Mouse (Mus musculus) small intestine, adult 2 months (tissue): Measurements from ENCODE around the gene Ctdnep1. TPM values are rescaled to one million over a fixed set of nuclear protein-coding genes. Genes with fewer than 3 reads are reported as not detected.

Experiments
- H3K27ac ChIP-seq: fragments of 200-500 bp; 2 replicates; pipeline ENCODE4 v1.5.1; 2012; ENCODE audit warnings: low read depth, low read length, control low read depth, inconsistent platforms; ENCODE audit not compliant: insufficient read depth
- H3K27me3 ChIP-seq: fragments of 200-500 bp; 2 replicates; pipeline ENCODE4 v1.6.1; 2012; ENCODE audit warnings: mild to moderate bottlenecking, moderate library complexity, low read length, inconsistent platforms; ENCODE audit not compliant: control insufficient read depth, insufficient read depth
- H3K36me3 ChIP-seq: fragments of 200-500 bp; 2 replicates; pipeline ENCODE4 v1.6.1; 2012; ENCODE audit warnings: mild to moderate bottlenecking, low read length, control low read depth, inconsistent platforms; ENCODE audit not compliant: control insufficient read depth, insufficient read depth
- H3K4me1 ChIP-seq: fragments of 200-500 bp; 2 replicates; pipeline ENCODE4 v1.6.1; 2012; ENCODE audit warnings: low read length, inconsistent platforms, mixed read lengths; ENCODE audit not compliant: control insufficient read depth, insufficient read depth, insufficient read length
- H3K4me3 ChIP-seq: fragments of 200-500 bp; 2 replicates; pipeline ENCODE4 v1.5.1; 2012; ENCODE audit warnings: low read depth, mild to moderate bottlenecking, control low read depth, inconsistent platforms, low read length, moderate library complexity
- CTCF ChIP-seq: fragments of 200-500 bp; IDR thresholded peaks from 2 replicates; pipeline ENCODE4 v1.5.1; 2012; ENCODE audit warnings: low read depth, mild to moderate bottlenecking, control low read depth, inconsistent platforms, low read length, moderate library complexity, mixed read lengths; ENCODE audit not compliant: insufficient replicate concordance, insufficient read length; ENCODE audit errors: extremely low read depth
- POLR2A ChIP-seq: fragments of 200-500 bp; IDR thresholded peaks from 2 replicates; pipeline ENCODE4 v1.6.1; 2012; ENCODE audit warnings: low read depth, mild to moderate bottlenecking, control low read depth, inconsistent platforms, low read length, moderate library complexity
- WGBS: fragments of 180-500 bp; shearing (Covaris S2); methylation state at CpG from one replicate; pipeline ENCODE4 v1.1.7; 2018; 5-methylcytosine and 5-hydroxymethylcytosine counted together
- polyA plus RNA-seq: library from polyadenylated mRNA; depleted of rRNA; stranded (reverse); fragments of >200 nt; gene quantifications from 2 replicates; pipeline ENCODE4 v1.2.3, GENCODE M21; 2012

Ctdnep1 gene
- polyA plus RNA-seq, 1 experiment = 116 TPM

- TF ChIP-seq CTCF (no peak), POLR2A (no peak)
These were observed 3.5 kb downstream of the Ctdnep1 start for GRCm38 (mm10) chr11:69984431-69984830.

GRCm38 (mm10) chr11:69989949-69990348, 9.0 kb downstream of the Ctdnep1 start:
- 91% methylated on average over 8 of the region's 8 CpGs for WGBS
- Histone ChIP-seq H3K4me3 (no peak overlapping the region), H3K4me1 (peaks cover 5% of the 10 kb centered on the region), H3K36me3 (peaks cover 53% of the 10 kb centered on the region), H3K27ac (0 out of 2 replicates have a peak overlapping the region, but pooled peaks have one; percentile 15), H3K27me3 (no peaks in the 10 kb centered on the region)
- TF ChIP-seq POLR2A (no peak), CTCF (no peak)

More at GRCm38 (mm10) chr11:69984431-69984830, 3.5 kb downstream of the Ctdnep1 start:
- Histone ChIP-seq H3K36me3 (peaks cover 36% of the 10 kb centered on the region), H3K27me3 (no peaks in the 10 kb centered on the region), H3K4me3 (no peak overlapping the region), H3K27ac (no peak overlapping the region), H3K4me1 (peaks cover 8% of the 10 kb centered on the region; the same call in 1 of the 2 replicates)
- 87% methylated on average over 8 of the region's 8 CpGs for WGBS

- Histone ChIP-seq H3K4me1 (peaks cover 5% of the 10 kb centered on the region), H3K36me3 (peaks cover 47% of the 10 kb centered on the region), H3K27me3 (no peaks in the 10 kb centered on the region), H3K4me3 (peak within 1 kb of the TSS; percentile 86), H3K27ac (peak within 1 kb of the TSS; percentile 99)
- TF ChIP-seq POLR2A = peak; percentile 64; the same call in 1 of the 2 replicates
- TF ChIP-seq CTCF = no peak
- under 1% methylated on average over 40 of the region's 40 CpGs for WGBS
These were observed 10.1 kb downstream of the Ctdnep1 start, which contains the start of gene Gabarap for GRCm38 (mm10) chr11:69990850-69991691. Gene Gabarap (plus strand): TSS chr11:69991143.

GRCm38 (mm10) chr11:69991711-69992110, 10.8 kb downstream of the Ctdnep1 start:
- TF ChIP-seq CTCF (no peak), POLR2A (no peak)
- no peaks in the 10 kb centered on the region for H3K27me3 ChIP-seq
- H3K36me3 ChIP-seq = peaks cover 42% of the 10 kb centered on the region
- peaks cover 5% of the 10 kb centered on the region for H3K4me1 ChIP-seq
- WGBS = under 1% methylated on average over 15 of the region's 15 CpGs
- peak overlapping the region; percentile 86 for H3K4me3 ChIP-seq
- H3K27ac ChIP-seq = peak overlapping the region; percentile 96

GRCm38 (mm10) chr11:69992396-69992795, 11.4 kb downstream of the Ctdnep1 start:
- Histone ChIP-seq H3K4me3 (peak overlapping the region; percentile 54), H3K4me1 (peaks cover 5% of the 10 kb centered on the region), H3K27ac (peak overlapping the region; percentile 6; the same call in 1 of the 2 replicates), H3K36me3 (peaks cover 37% of the 10 kb centered on the region), H3K27me3 (no peaks in the 10 kb centered on the region)
- WGBS = 32% methylated on average over 10 of the region's 10 CpGs
- TF ChIP-seq CTCF (no peak), POLR2A (no peak)

GRCm38 (mm10) chr11:69992932-69993331, 12.0 kb downstream of the Ctdnep1 start:
- Histone ChIP-seq H3K4me1 (peaks cover 5% of the 10 kb centered on the region), H3K36me3 (peaks cover 38% of the 10 kb centered on the region), H3K4me3 (no peak overlapping the region), H3K27me3 (no peaks in the 10 kb centered on the region), H3K27ac (no peak overlapping the region)
- TF ChIP-seq CTCF = no peak
- no peak for TF ChIP-seq POLR2A
- WGBS = 79% methylated on average over 3 of the region's 3 CpGs

- no peak overlapping the region for H3K4me3 ChIP-seq
These were observed 13.6 kb downstream of the Ctdnep1 start for GRCm38 (mm10) chr11:69994401-69995090.

More at GRCm38 (mm10) chr11:69994401-69995090, 13.6 kb downstream of the Ctdnep1 start:
- no peak overlapping the region for H3K27ac ChIP-seq
- peaks cover 41% of the 10 kb centered on the region for H3K36me3 ChIP-seq
- 78% methylated on average over 11 of the region's 11 CpGs for WGBS
- H3K27me3 ChIP-seq = no peaks in the 10 kb centered on the region
- no peak for TF ChIP-seq CTCF
- TF ChIP-seq POLR2A = no peak
- H3K4me1 ChIP-seq = peaks cover 5% of the 10 kb centered on the region
